Mouse (Mus musculus): ENCODE measurements around the gene Zfp865. TPM values are rescaled to one million over a fixed set of nuclear protein-coding genes. Genes with fewer than 3 reads are reported as not detected.
"Not testable (repeated sequence)": the region's sequence is repeated elsewhere in the genome, so short reads cannot be mapped to it uniquely, and the experiment has no call there.

Gene Zfp865
- total RNA-seq, 2 experiments from 2014 or later: 38.6 to 41.8 TPM

DNA sequence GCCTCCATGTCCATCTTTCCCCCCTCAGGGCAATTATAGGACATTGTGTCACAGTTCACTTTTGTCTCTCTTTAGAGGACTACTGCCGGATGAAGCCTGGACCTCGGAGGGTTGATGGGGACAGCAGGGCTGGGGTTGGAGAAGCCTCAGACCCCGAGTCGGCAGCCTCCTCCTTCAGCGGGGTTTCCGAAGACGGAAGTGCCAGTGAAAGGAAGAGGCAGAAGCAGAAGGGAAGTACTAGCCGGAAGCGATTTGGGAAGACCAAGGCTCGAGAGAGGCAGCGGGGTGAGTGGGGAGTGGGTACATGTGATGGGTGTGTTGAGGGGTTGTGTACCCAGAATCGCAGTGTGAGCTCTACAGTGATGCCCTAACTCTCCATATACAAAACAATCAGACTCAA, 39.2 kb downstream of the Zfp865 start:
- H3K27ac ChIP-seq: peak overlapping the region; percentile 100
- no peak for TF ChIP-seq CTCF (conservative IDR thresholded peaks at IDR 0.05)

DNA sequence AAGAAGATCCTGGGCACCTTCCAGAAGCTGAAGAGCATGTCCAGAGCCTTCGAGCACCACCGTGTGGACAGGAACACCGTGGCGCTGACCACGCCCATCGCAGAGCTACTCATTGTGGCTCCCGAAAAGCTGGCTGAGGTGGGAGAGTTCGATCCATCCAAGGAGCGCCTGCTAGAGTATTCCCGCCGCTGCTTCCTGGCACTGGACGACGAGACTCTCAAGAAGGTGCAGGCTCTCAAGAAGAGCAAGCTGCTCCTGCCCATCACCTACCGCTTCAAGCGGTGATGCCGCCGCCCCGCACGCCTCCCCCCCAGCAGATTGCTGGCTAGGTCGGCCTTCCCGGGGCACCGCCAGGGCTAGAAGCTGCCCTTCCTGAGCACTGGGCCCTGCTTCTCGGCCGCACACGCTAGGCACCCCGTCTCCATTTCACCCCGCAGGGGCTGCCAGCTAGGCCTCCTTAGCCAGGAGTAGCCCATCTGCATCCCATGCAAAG, 40.1 kb downstream of the Zfp865 start:
- peak overlapping the region; percentile 100 for H3K27ac ChIP-seq
- H3K4me3 ChIP-seq: peak overlapping the region; percentile 79
- peak; percentile 66 to 72 for DNase-seq (ENCODE audit: low spot score in 2 of 2)
- peak; percentile 75 for TF ChIP-seq CTCF (conservative IDR thresholded peaks at IDR 0.05)

More for the DNA sequence above, 39.2 kb downstream of the Zfp865 start:
- no peak overlapping the region for H3K4me3 ChIP-seq
- no peak for DNase-seq (ENCODE audit: low spot score in 2 of 2)

DNA sequence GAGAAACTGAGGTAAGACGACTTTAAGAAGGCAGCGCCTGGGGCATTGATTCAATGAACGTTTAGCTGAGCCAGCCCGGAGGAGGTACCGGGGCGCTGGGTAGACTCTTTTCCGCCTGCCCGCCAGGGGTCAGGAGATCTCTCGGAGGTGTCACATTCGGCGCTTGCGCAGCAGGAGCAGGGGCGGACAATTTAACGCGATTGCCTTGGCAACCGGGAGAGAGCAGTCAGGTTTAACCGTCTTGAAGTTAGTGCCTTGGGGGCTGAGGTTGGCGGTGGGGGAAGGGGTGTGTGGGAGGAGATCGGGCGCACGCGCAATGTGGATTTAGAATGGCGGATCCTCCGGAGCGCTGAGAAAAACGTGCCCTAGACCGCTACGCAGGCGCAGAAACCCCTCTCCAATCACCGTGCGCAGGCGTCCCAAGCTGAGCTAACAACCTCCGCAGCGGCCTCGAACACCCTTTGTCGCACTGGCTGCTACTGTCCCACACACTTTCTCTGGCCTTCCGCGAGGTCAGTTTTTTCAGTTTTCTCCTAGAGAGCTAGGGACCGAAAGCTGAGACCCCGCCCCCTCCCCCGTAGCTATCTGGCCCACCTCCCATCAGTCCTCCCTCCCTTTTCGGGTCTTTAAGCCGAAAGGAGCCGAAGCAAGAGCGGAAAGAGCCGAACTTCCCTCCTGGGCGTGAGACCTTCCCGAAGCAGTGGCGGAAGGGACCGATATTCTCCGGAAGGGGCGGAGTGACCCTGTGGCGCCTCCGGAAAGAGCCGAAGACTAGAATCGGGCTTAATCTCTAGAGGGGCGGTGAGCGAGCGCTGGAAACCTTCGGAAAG, 41.0 kb downstream of the Zfp865 start:
- Histone ChIP-seq H3K27ac (peak overlapping the region; percentile 100), H3K4me3 (peak overlapping the region; percentile 79)
- peak; percentile 98 to 100 for DNase-seq (ENCODE audit: low spot score in 2 of 2)
- peak; percentile 77 for TF ChIP-seq CTCF (conservative IDR thresholded peaks at IDR 0.05)

DNA sequence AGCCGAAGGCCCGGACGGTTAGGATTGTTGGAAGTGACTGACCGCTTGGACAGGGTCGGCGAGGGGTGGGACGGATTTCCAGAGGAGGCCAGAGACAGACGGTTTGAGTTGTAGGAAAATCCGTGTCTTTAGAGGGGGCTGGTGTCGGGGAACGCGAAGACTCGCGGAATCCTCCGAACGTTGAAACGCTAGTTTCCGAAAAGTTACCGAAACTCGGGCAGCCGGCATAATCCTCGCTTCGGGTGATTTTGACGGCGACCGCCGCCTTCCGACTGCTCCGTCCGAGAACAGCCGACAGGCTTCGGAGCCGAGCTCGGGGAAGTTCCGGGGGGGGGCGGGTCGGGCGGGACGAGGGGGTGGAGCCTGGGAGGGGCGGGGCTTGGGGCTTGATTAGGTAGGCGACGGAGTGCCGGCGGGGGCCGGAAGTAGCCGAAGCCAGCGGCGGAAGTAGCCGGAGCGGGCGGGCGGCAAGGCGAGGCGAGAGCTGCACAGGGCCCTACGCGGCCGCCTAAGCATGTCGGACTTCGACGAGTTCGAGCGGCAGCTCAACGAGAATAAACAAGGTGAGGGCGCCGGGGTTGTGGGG, 41.7 kb downstream of the Zfp865 start, which contains the start of gene U2af2:
TSS of gene U2af2 (plus strand) at position 370 of the 586 bp plus-strand sequence.
- Histone ChIP-seq H3K27ac (peak within 1 kb of the TSS; percentile 100), H3K4me3 (peak within 1 kb of the TSS; percentile 79)
- DNase-seq (ENCODE audit: low spot score in 2 of 2): peak; percentile 91 to 93
- no peak for TF ChIP-seq CTCF (conservative IDR thresholded peaks at IDR 0.05)

DNA sequence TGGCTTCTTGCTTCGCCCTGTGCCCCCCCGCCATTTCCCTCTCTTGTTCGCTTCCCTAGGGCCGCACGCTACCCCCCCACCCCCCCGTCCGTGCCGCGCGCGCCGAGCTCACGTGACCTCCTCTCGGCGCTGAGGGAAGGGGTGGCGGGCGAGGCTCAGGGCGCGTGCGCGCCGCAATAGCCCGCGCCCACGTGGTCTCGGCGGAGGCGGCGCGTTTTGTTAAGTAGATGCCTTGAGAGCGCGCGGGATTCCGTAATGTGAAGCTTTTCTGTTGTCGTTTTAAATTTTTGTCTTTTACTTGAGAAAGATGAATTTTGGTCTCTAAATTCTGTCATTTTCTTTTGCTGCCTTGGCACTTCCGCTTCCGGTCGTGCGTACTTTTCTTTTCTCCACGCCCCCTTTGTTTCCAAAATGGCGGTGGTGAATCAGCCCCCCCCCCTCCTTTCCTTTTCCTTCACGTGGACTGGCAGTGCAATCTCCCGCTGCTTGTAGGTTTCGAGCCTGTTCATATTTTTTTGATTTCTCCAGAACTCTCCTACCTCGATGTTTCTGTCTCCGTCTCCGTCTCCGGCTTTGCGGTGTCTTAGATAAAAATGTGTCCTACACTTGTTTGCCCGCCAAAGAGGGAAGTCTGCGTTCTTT, 42.3 kb downstream of the Zfp865 start:
- TF ChIP-seq CTCF (conservative IDR thresholded peaks at IDR 0.05): no peak
- peak overlapping the region; percentile 100 for H3K27ac ChIP-seq
- peak in 1 of 2 experiments; percentile 66 for DNase-seq (ENCODE audit: low spot score in 2 of 2)
- H3K4me3 ChIP-seq: peak overlapping the region; percentile 79

DNA sequence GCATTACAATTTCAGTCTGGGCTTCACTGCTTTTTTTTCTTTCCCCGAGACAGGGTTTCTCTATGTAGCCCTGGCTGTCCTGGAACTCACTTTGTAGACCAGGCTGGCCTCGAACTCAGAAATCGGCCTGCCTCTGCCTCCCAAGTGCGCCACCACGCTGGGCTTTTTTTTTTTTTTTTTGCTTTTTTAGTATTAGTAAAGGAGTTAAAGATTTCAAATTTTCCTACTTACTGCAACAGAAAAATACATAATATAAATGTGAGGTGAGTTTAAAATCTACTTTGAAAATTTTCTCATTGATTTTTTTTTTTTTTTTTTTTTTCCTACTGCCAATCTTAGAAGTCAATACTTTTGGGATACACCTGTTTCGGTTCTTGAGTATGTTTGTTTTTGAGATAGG, 44.7 kb downstream of the Zfp865 start:
- TF ChIP-seq CTCF (conservative IDR thresholded peaks at IDR 0.05): no peak
- no peak for DNase-seq (ENCODE audit: low spot score in 2 of 2)

DNA sequence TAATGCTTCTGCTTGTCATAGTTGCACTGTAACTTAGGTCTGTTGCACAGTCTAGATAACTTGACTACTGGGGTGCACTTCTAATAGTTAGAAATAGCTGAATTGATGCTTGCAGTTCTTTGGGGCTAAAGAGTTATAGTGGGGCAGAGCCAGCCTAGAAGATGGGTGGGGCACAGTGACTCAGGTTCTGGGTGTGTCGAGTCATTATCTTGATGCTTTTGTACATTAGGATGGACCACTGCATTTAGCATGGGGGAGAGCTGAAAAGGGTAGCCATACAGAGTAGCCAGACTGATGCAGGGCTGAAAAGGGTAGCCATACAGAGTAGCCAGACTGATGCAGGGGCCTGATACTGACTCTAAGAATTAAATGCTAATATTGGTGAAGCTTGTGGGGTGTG, 53.4 kb downstream of the Zfp865 start:
- Histone ChIP-seq H3K27ac (no peak overlapping the region), H3K4me3 (no peak overlapping the region)
- no peak for TF ChIP-seq CTCF (conservative IDR thresholded peaks at IDR 0.05)
- DNase-seq (ENCODE audit: low spot score in 2 of 2): no peak

More for the DNA sequence above, 44.7 kb downstream of the Zfp865 start:
- no peak overlapping the region for H3K4me3 ChIP-seq
- H3K27ac ChIP-seq: no peak overlapping the region

DNA sequence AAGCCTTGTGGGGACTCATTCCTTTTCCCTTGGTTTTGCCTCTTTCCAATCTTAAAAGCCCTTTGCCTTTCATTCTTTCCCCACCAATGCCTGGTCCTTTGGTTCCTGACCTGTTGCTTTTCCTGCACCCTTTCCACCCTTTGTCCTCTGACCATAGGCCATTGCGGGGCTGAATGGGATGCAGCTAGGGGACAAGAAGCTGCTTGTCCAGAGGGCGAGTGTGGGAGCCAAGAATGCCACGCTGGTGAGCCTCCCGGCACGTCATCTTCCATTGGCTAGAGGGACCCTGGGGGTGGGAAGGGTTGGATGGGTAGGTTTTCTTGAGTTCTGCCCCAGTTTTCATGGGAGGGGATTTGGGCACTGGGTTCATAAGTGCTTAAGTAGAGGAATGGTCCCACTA, 54.8 kb downstream of the Zfp865 start:
- no peak overlapping the region for H3K4me3 ChIP-seq
- TF ChIP-seq CTCF (conservative IDR thresholded peaks at IDR 0.05): no peak
- H3K27ac ChIP-seq: no peak overlapping the region
- DNase-seq (ENCODE audit: low spot score in 2 of 2): no peak

DNA sequence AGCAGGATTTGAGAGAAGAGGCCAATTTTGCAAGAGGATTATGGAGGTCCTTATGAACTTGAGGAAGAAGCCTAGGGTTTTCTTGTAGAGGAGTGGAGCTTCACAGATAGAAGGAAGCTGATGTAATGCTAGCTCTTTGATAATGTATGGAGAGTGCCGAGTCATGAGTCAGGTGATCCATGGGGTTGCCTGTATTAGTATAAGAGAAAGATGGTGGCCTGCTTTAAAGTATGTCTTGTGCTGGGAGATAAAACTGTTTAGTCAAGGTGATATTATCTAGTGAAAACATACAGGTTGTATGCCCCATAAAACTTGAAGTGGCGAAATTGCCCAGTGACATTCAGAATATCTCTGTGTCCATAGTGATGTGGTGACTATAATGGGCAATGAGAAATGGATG, 56.8 kb downstream of the Zfp865 start:
- no peak for DNase-seq (ENCODE audit: low spot score in 2 of 2)
- no peak for TF ChIP-seq CTCF (conservative IDR thresholded peaks at IDR 0.05)
- H3K4me3 ChIP-seq: no peak overlapping the region

DNA sequence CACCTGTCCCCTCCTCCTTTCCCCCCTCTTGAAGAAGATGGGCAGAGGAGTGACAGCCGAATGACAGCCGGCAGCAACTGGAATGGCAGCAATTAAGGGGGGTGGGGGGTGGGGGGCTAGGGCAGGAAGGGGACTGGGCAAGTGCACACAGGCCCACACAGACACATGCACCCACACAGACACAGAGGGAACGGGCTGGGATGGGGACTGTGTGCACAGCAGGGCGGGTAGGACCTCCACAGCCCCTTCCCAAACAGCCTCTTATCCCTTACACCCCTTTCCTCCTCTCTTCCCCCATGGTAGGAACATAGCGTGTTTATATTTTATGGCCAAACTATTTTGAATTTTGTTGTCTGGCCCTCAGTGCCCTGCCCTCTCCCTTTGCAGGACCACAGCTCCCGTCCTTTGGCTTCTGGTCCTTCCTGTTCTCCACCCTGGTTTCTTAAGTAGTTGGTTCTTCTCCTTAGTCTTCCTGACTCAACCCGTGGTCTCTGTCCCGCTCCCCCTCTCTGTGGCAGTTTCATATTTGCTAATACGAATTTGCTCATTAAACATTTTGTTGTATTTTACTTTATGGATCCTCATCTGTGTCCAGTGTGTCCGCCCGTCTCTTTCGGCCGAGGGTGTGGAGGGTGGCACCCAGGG, 59.3 kb downstream of the Zfp865 start:
- peak overlapping the region; percentile 93 for H3K27ac ChIP-seq
- not testable (repeated sequence) for DNase-seq (ENCODE audit: low spot score in 2 of 2)
- H3K4me3 ChIP-seq: peak overlapping the region; percentile 83

More for the DNA sequence above, 56.8 kb downstream of the Zfp865 start:
- no peak overlapping the region for H3K27ac ChIP-seq

DNA sequence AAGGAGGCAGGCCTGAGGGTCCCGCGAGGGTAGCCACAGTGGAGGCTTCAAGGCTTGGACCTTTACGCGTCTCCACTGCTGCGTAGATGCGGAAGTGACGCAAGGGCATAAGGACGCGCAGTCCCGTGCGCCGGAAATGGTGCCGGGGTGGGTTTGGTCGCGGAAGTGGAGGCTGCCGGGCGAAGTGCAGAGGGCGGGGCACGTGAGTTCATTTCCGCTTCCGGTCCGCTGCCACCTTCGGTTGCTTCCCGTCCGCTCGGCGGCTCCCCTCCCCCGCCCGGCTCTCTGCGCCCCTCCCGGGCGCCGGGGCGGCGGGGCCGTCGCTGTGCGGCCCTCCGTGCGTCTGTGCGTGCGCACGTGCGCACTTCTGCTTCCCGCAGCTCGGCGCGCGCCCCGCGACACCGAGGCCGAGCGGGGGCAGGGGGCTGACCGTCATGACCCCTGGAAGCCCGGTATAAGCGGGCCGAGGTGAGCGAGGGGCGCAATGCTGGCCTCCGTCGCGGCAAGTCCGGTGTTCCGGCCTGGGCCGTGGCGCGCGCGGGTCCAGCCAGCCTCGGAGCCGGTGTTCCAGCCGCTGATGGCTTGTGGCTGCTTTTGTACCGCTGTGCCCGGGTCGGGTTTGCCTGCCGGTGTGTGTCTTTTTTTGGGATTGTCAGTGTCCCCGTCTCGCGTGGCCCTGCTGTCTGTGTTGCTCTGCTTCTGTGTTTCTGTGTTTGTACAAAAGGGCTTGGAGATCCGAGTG, 60.0 kb downstream of the Zfp865 start, which contains the start of gene Epn1:
TSS of gene Epn1 (plus strand) at position 226 of the 742 bp plus-strand sequence.
- H3K27ac ChIP-seq: peak within 1 kb of the TSS; percentile 93
- no peak for TF ChIP-seq CTCF (conservative IDR thresholded peaks at IDR 0.05)
- DNase-seq (ENCODE audit: low spot score in 2 of 2): peak; percentile 97 to 98
- H3K4me3 ChIP-seq: peak within 1 kb of the TSS; percentile 83

DNA sequence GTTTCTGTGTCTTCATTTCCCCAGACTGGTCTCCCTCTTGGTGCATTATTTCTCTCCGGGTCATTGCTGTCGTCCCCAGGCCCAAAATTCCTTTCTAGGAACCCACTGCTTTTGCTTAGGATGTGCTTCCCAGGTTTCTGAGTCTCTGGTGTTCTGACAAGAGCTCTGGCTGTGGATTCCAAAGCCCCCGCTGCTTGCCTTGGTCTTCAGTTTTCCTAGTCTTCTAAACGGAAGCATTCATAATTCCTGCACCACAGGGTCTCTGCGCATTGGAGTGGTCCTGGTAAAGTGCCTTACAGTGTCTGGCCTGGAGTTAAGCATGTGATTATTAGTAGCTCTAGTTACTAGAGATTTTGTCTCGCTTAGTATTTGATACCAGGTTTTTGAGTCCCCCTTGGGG, 60.6 kb downstream of the Zfp865 start:
- Histone ChIP-seq H3K27ac (peak overlapping the region; percentile 93), H3K4me3 (peak overlapping the region; percentile 83)
- DNase-seq (ENCODE audit: low spot score in 2 of 2): no peak
- TF ChIP-seq CTCF (conservative IDR thresholded peaks at IDR 0.05): no peak

Data from layer of hippocampus, adult 2 months (tissue).